Mouse (Mus musculus): ENCODE data around the gene Lrrd1. TPM values are rescaled to one million over a fixed set of nuclear protein-coding genes. Genes with fewer than 3 reads are reported as not detected.

Lrrd1 gene
- total RNA-seq, 2 experiments from 2014 or later: 0.10 TPM; not detected in 1

Other genes starting within 250 kb of the Lrrd1 start
- gene Pex1, start 249.1 kb upstream of the Lrrd1 start, total RNA-seq (2021): 10 to 100 TPM; 21.7 to 45.7 TPM
- 1 to 10 TPM; 8.1 to 9.4 TPM for gene Rbm48, start 248.6 kb upstream of the Lrrd1 start, total RNA-seq (2021)
- not detected for gene Tmbim7, start 194.0 kb upstream of the Lrrd1 start, total RNA-seq (2021)
- 100 to 1,000 TPM; 141 to 152 TPM for gene Gatad1, start 188.0 kb upstream of the Lrrd1 start, total RNA-seq (2021)
- gene Ankib1, start 42.2 kb upstream of the Lrrd1 start, total RNA-seq (2021): 10 to 100 TPM; 70.4 to 88.3 TPM
- gene Krit1, start 42.0 kb upstream of the Lrrd1 start, total RNA-seq (2021): 10 to 100 TPM; 50.5 to 50.6 TPM
- 1 to 10 TPM; 6.1 to 8.0 TPM for gene Mterf1a, start 48.8 kb downstream of the Lrrd1 start, total RNA-seq (2021)
- gene Akap9, start 82.9 kb downstream of the Lrrd1 start, total RNA-seq (2021): 10 to 100 TPM; 73.6 to 91.7 TPM

All from adrenal gland, postnatal 36 days (tissue).